Mouse (Mus musculus) lung, adult 2 months (tissue): ENCODE results near the gene Dnajc28.

Experiments
- CTCF ChIP-seq: fragments of 200-500 bp; IDR thresholded peaks from 2 replicates; pipeline ENCODE4 v1.5.1; 2011; ENCODE audit warnings: mild to moderate bottlenecking, low read length, control low read depth; ENCODE audit not compliant: insufficient read depth
- POLR2A ChIP-seq: fragments of 200-500 bp; IDR thresholded peaks from 2 replicates; pipeline ENCODE4 v1.6.1; 2011; ENCODE audit warnings: low read depth, mild to moderate bottlenecking, control low read depth, low read length, borderline replicate concordance; ENCODE audit errors: extremely low read depth

DNA sequence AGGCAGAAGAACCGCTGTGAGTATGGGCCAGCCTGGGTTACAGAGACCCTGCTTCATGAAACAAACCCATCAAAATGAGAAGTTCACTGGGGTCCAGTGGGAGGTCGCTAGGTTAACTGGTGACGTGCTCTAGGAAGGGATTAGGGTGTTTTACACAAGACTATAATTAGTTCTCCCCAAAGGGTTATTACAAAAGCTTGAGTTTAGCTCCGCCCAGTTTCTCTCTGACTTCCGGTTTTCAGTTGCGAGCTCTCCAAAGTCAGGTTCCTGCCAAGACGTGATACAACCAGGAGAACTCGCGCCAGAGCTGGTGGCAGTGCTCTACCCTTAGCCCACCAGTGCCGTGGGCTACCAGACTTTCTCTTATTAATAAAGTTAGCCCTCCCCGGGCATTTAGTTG, 7.6 kb downstream of the Dnajc28 start:
- TF ChIP-seq CTCF (no peak), POLR2A (no peak)
